Mouse (Mus musculus): ENCODE measurements around the gene Sytl3.

The Sytl3 gene

GRCm38 (mm10) chr17:6736306-6737272 lies 77.7 kb downstream of the Sytl3 start:
- no peak for DNase-seq (ENCODE audit: low spot score)

DNA sequence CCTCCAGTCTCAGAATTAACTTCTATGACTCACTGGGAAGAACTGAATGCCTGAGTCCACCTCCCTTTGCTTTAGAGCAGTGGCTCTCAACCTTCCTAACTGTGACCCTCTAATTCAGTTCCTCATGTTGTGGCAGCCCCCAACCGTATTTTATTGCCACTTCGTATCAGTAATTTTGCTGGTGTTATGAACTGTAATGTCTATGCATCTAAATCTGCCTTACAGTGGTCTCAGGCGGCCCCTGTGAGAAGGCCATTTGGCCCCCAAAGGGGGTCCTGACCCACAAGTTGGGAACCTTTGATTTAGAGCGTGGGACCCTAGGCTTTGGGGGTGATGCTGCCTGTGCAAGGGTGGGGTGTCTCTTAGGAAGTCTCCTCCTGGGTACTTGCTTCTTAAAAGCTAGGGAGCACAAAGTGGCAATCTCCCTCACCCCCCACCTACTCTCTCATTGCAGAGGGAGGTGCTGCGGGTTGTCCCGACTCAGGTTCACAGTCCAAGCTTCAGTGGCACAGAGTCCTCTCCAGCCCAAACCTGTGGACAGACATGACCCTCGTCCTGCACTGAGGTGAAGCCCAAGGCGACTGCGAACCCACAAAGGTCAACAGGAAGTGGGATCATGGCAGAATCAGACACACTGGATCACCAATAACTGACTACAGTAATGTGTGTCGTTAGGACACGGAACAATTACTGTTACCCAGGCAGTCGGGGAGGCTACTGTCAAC lies 78.5 kb downstream of the Sytl3 start:
- DNase-seq (ENCODE audit: low spot score) = no peak

DNA sequence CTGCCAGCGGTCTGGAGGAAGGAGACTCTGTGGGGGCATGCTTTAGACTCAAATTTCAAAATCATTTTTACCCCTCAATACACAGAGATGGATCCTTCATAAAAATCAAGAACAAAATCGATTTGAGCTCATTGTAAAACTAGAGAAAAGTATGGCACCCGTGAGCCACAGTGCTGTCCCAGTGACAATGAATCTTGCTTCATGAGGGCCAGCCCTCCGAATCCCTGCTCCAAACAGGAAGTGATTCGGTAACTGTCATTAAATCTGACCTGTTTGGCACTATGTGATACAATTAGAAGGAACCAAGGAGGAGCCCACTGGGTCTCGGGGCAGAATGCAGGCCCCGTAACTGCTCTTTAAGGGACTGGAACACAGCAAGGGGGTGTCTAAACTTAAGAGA lies 79.9 kb downstream of the Sytl3 start:
- no peak for DNase-seq (ENCODE audit: low spot score)

GRCm38 (mm10) chr17:6739266-6739665 lies 80.4 kb downstream of the Sytl3 start:
- DNase-seq (ENCODE audit: low spot score) = no peak

DNA sequence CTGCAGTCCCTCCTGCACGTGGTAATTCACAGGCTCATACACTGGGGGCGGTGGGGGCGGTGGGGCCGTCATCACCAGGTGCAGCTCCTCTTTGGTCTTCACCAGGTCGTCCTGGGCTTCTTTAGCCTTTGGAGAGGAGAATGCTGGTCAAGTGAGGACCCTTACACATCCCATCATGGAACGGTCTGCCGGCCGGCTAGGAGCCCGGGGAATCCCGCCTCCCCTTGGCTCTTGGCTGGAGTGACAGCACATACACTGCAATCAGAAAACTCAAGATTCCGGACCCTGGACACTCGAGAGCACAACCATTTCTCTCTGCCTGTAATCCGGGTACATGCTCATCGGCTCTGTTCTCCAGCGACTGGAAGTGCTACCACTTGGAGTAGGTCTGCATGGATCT lies 80.9 kb downstream of the Sytl3 start:
- no peak for DNase-seq (ENCODE audit: low spot score)

DNA sequence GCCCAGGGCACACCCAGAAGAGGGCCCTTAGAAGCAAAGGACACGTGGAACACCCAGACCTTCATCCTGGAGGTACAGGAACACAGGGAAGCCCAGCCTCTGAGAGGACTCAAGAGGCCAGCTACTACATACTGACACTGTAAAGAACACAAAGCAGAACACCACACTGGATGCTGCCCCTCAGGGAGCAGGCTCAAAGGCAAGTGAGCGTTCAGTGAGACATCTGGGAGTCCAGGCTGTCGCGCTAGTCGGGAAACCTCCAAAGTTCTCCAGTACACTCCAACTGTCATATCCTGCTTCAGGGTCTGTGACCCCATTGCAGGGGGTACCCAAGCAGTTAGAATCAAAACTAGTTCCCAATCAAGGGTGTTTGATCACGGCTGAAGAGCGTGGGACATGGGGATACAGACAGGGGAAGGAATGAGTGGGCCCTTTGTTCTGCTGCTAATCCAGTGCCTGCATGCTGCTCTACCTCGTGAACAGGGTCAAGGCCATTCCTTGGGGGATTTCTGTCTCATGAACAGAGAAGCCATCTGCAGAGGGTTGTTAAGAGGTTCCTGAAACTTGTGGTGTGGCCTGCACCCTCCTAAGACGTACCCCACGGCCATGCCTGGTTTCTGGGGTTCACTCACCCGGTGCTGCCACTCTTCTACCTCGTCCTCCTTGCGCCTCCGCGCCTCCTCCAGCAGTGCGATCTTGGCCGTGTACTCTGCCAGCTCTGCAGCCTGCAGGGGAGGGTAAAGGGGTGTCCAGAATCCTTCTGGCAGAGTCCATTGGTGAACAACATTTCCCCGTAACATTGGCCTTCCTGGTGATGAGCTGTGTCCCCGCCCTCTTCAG lies 81.7 kb downstream of the Sytl3 start:
- no peak for DNase-seq (ENCODE audit: low spot score)

DNA sequence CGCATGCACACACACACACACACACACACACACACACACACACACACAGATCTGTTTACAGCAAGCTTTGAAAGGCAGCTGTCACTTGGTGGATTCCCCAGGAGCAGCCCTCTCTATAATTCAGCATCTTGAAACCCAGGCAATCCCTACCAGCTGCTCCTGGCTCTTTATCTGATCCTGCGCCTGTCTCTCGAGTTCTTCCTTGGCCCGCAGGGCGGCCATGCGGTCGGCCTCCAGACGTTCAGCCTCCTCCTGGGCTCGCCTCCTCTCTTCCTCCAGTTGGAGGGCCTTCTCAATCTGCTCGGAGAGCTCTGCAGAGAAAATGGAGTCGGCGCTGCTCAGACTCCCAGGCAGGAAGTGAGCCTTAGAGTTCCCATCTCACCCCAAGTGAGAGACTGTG lies 82.4 kb downstream of the Sytl3 start:
- no peak for DNase-seq (ENCODE audit: low spot score)

- DNase-seq (ENCODE audit: low spot score) = no peak
These were observed 83.5 kb downstream of the Sytl3 start for GRCm38 (mm10) chr17:6742083-6743038.

DNA sequence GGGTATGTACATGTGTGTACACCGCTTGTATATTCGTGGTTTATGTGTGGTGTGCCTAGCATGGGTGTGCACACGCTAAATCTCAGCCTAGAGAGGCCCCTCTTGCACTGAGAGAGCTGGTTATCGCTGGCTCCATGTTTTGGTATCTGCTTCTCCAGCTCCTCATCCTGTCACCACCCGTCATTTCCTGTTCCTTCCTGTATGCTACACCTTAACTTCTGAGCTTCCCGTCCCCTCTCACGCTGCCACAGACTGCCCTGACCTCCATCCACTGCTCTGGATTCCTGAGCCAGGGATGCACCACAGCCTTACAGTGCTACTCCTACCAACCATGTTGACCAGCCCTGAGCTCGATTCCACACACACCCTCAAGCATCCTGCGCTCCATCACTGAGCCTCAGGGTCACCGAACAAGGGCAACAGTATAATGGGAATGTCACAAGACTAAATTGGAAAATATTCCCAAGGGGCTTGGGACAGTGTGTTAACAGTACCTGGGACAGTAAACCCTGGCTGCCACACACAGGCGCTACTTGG lies 84.2 kb downstream of the Sytl3 start:
- DNase-seq (ENCODE audit: low spot score) = no peak

DNA sequence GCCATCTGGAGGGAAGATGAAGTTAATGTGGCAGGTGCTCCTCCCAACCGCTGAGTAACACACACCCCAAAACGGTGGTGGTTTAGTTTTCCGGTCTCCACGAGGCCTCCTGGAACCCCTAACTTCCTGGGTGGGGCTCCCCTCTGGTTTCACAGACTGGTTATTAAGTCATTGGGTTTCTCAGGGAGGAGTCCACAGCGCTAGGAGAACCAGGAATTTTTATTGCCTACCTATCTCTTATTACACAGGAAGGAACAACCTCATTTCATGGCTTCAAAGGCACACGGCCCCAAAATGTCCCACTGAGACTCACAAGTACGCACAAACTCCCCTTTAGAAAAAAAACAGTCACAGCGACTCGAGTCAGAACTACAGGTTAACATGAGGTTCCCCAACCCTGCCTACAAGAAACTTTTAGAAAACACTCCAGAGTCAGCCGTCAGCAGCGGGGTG lies 84.9 kb downstream of the Sytl3 start:
- no peak for DNase-seq (ENCODE audit: low spot score)

DNA sequence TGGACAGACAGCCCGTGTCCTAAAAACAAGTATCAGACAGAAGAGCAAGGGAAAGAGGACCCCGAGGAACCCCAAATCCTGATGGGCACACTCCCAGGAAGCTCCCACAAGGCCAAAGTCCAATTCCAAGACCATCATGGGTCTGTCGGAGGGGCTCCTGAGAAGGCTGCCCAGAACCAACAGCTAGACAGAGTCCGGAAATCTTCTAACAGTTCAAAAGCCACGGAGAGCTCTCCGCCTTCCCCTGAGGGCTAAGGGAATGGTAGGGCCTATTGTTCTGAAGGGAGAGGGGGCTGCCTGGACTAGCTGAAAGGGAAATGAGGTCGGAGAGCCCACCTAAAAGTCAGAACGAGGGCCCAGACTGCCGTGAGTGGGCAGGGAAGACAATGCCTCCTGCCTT lies 85.5 kb downstream of the Sytl3 start:
- DNase-seq (ENCODE audit: low spot score) = no peak

- no peak for DNase-seq (ENCODE audit: low spot score)
These were observed 86.0 kb downstream of the Sytl3 start for GRCm38 (mm10) chr17:6744871-6745270.

DNA sequence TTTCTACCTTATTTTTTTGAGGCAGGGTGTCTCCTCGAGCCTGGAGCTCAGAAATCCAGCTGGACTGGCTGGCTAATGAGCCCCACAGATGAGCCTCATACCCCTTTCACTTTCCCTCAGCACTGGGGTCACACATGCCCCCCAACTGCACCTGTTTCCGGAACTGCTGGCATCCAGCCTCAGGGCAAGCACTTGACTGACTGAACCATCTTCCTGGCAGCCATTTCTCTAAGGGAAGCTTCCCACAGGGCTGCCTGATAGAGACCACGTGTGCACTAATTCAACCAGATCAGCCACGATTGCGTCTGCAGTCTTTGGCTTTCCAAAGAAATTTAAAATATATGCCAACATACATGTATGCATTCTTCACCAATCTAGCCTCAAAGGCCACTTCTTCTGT lies 86.6 kb downstream of the Sytl3 start:
- DNase-seq (ENCODE audit: low spot score) = no peak

DNA sequence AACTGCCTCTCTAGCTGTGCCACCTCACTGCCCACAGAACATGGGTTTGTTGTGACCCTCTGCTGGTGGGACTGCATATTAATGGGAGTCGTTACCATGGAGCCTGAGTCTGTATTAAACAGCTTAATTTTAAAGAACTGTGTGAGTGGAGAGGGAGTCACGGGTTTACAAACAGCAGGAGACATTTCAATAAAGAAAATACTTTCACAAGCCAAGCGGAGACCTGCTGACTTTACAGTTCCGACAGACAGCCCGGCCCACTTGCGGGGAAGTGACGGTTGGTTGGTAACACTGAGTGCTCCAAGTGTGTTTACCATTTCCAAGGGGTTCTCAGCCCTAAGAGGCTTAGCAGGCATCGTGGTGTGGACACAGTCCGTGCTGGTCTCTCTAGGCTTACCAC lies 87.1 kb downstream of the Sytl3 start:
- no peak for DNase-seq (ENCODE audit: low spot score)

DNA sequence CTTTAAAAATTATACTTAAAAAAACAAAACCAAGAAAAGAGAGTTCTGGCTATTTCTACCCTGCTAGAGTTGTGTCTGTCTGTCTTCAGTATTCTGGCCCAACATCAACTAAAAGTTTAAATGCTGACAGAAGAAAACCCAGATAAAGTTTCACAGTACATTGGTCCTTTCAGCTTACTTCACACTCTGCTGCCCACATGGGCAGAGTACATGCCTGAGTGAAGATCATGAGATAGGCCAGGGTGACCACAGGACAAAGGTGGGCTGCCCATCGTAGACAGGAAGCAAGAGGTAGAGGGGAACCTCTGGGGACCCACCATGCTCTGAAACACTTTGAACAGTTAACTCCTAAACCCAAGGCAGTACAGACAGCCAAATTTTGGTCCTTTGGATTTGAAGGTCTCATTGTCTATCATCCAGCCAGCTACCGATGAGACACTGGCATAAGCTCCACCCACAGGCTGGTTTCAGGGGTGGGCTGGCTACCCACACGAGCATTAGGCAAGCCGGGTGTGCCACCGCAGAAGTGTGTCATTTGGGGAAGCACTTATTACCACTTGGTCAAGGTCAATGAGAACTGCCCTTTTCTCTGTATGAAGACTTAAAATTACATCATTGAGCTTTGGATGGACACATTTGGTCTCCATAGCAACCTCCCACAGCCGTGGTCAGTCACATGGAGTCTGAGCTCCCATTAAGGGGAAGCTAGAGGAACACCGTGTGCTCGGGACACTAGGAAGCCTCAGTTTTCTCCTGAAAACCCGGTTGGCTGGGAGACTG lies 87.7 kb downstream of the Sytl3 start:
- no peak for DNase-seq (ENCODE audit: low spot score)

- no peak for DNase-seq (ENCODE audit: low spot score)
These were observed 88.6 kb downstream of the Sytl3 start for GRCm38 (mm10) chr17:6747478-6747877.

- no peak for DNase-seq (ENCODE audit: low spot score)
These were observed 90.0 kb downstream of the Sytl3 start for GRCm38 (mm10) chr17:6748779-6749464.

- no peak for DNase-seq (ENCODE audit: low spot score)
These were observed 92.4 kb downstream of the Sytl3 start for GRCm38 (mm10) chr17:6751221-6751859.

- no peak for DNase-seq (ENCODE audit: low spot score)
These were observed 93.5 kb downstream of the Sytl3 start for GRCm38 (mm10) chr17:6752375-6752774.
